Mouse (Mus musculus): ENCODE measurements around the gene H2-T23. TPM values are rescaled to one million over a fixed set of nuclear protein-coding genes. Genes with fewer than 3 reads are reported as not detected.

The H2-T23 gene
- polyA plus RNA-seq, 1 experiment from 2014 or later: 6.9 TPM

GRCm38 (mm10) chr17:35997713-35998510 is 34.7 kb downstream of the H2-T23 start:
- Histone ChIP-seq H3K4me3 (no peak overlapping the region), H3K9me3 (no peaks in the 10 kb centered on the region), H3K36me3 (no peaks in the 10 kb centered on the region), H3K27ac (replicated peaks) (no peak overlapping the region), H3K4me1 (peaks cover 26% of the 10 kb centered on the region), H3K4me2 (replicated peaks) (no peak overlapping the region), H3K27me3 (no peaks in the 10 kb centered on the region), H3K9ac (replicated peaks) (no peak overlapping the region)
- ATAC-seq (replicated peaks): no peak
- WGBS: 52% methylated on average over 12 of the region's 12 CpGs

GRCm38 (mm10) chr17:35996949-35997348 is 35.7 kb downstream of the H2-T23 start:
- Histone ChIP-seq H3K4me3 (no peak overlapping the region), H3K36me3 (no peaks in the 10 kb centered on the region), H3K9me3 (no peaks in the 10 kb centered on the region), H3K9ac (replicated peaks) (no peak overlapping the region), H3K27ac (replicated peaks) (no peak overlapping the region), H3K4me2 (replicated peaks) (no peak overlapping the region), H3K4me1 (peaks cover 26% of the 10 kb centered on the region), H3K27me3 (no peaks in the 10 kb centered on the region)
- peak; percentile 65 for ATAC-seq (replicated peaks)
- 2% methylated on average over 11 of the region's 11 CpGs for WGBS

GRCm38 (mm10) chr17:35994879-35995240 is 37.8 kb downstream of the H2-T23 start:
- Histone ChIP-seq H3K4me3 (peak overlapping the region; percentile 66), H3K4me1 (peaks cover 26% of the 10 kb centered on the region), H3K27ac (replicated peaks) (peak overlapping the region; percentile 79), H3K36me3 (peaks cover 1% of the 10 kb centered on the region; the same call in 1 of the 2 replicates), H3K9ac (replicated peaks) (peak overlapping the region; percentile 59), H3K27me3 (no peaks in the 10 kb centered on the region), H3K4me2 (replicated peaks) (peak overlapping the region; percentile 65), H3K9me3 (no peaks in the 10 kb centered on the region)
- under 1% methylated on average over 14 of the region's 14 CpGs for WGBS
- ATAC-seq (replicated peaks): no peak

DNA sequence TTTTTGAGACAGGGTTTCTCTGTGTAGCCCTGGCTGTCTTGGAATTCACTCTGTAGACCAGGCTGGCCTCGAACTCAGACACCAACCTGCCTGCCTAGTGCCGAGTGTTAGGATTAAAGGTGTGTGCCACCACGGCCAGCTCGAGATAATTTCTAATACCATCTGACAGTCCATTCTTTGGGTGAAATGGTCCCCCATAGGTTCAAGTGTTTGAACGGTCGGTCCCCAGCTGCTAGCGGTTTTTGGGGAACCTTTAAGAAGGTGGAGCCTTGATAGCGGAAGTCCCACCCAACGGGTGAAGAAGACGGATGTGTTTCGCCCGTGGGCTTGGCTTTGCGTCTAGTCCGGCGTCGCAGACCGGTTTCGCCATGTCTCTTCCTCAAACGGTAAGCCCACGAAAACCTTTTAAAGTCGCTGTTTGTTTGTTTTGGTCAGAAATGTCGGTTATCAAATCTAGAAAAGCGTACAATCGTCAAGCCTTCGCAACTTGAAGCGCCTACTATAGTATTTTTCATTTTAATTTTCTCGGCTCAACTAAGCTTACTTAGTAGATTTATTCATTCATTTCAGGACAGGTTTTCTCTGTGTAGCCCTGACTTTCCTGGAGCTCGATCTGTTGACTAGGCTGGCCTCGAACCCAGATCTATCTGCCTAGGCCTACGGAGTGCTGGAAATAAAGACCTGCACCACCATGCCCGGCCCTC is 38.3 kb downstream of the H2-T23 start:
- H3K36me3 ChIP-seq: peaks cover 7% of the 10 kb centered on the region; the same call in 1 of the 2 replicates
- H3K4me2 ChIP-seq (replicated peaks): peak overlapping the region; percentile 65
- peaks cover 26% of the 10 kb centered on the region for H3K4me1 ChIP-seq
- WGBS: 2% methylated on average over 31 of the region's 31 CpGs
- peak; percentile 80 for ATAC-seq (replicated peaks)
- H3K9ac ChIP-seq (replicated peaks): peak overlapping the region; percentile 59
- H3K27me3 ChIP-seq: no peaks in the 10 kb centered on the region
- peak overlapping the region; percentile 66 for H3K4me3 ChIP-seq
- peak overlapping the region; percentile 79 for H3K27ac ChIP-seq (replicated peaks)
- no peaks in the 10 kb centered on the region for H3K9me3 ChIP-seq

- Histone ChIP-seq H3K27ac (replicated peaks) (no peak overlapping the region), H3K9me3 (no peaks in the 10 kb centered on the region), H3K9ac (replicated peaks) (no peak overlapping the region), H3K4me3 (peak overlapping the region; percentile 66), H3K36me3 (peaks cover 12% of the 10 kb centered on the region), H3K4me2 (replicated peaks) (peak overlapping the region; percentile 65), H3K27me3 (no peaks in the 10 kb centered on the region), H3K4me1 (peaks cover 26% of the 10 kb centered on the region)
- ATAC-seq (replicated peaks): peak; percentile 74
- 7% methylated on average over 17 of the region's 17 CpGs for WGBS
Measured at GRCm38 (mm10) chr17:35993675-35994074, 39.0 kb downstream of the H2-T23 start.

DNA sequence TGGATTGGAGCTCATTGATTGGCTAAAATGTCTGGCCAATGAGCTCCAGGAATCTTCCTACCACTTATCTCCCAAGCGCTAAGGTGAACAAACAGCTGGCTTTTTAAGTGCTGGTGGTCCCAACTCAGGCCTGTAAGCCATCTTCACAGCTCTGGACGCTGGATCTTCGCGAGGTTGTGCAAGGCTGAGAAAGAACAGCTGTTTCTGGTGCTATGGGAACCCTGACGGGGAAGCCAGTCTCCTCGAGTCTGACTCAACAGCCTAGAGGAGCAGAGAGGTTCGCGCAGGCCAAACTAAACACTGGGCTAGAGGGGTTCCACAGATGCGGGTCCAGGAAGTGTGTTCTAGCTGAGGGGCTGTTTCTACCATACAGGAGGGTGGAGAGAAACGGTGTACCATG is 40.9 kb downstream of the H2-T23 start:
- 58% methylated on average over 10 of the region's 10 CpGs for WGBS
- no peak for ATAC-seq (replicated peaks)
- no peaks in the 10 kb centered on the region for H3K9me3 ChIP-seq
- no peak overlapping the region for H3K4me3 ChIP-seq
- H3K4me1 ChIP-seq: peaks cover 16% of the 10 kb centered on the region
- peaks cover 27% of the 10 kb centered on the region for H3K36me3 ChIP-seq
- no peak overlapping the region for H3K4me2 ChIP-seq (replicated peaks)
- H3K9ac ChIP-seq (replicated peaks): no peak overlapping the region
- no peaks in the 10 kb centered on the region for H3K27me3 ChIP-seq
- H3K27ac ChIP-seq (replicated peaks): no peak overlapping the region

GRCm38 (mm10) chr17:35981776-35982175 is 50.9 kb downstream of the H2-T23 start:
- Histone ChIP-seq H3K9ac (replicated peaks) (no peak overlapping the region), H3K27ac (replicated peaks) (no peak overlapping the region), H3K9me3 (no peaks in the 10 kb centered on the region), H3K4me3 (no peak overlapping the region), H3K4me1 (peaks cover 22% of the 10 kb centered on the region), H3K4me2 (replicated peaks) (no peak overlapping the region), H3K36me3 (peaks cover 36% of the 10 kb centered on the region), H3K27me3 (no peaks in the 10 kb centered on the region)
- no peak for ATAC-seq (replicated peaks)
- 91% methylated on average over 9 of the region's 9 CpGs for WGBS

GRCm38 (mm10) chr17:35980363-35980754 is 52.3 kb downstream of the H2-T23 start:
- Histone ChIP-seq H3K4me3 (peak overlapping the region; percentile 91), H3K9ac (replicated peaks) (peak overlapping the region; percentile 66), H3K27me3 (no peaks in the 10 kb centered on the region), H3K36me3 (peaks cover 27% of the 10 kb centered on the region), H3K27ac (replicated peaks) (peak overlapping the region; percentile 97), H3K4me1 (peaks cover 22% of the 10 kb centered on the region), H3K9me3 (no peaks in the 10 kb centered on the region), H3K4me2 (replicated peaks) (peak overlapping the region; percentile 86)
- peak; percentile 55 for ATAC-seq (replicated peaks)
- under 1% methylated on average over 29 of the region's 29 CpGs for WGBS

Other genes with a start within 250 kb of the H2-T23 start
- 7.3 and 8.1 TPM in 2 replicates for gene Ier3, start 211.2 kb downstream of the H2-T23 start, polyA plus RNA-seq (2015; fragmentation: Nextera tagmentation; extraction: Ambion mirVana)
- gene Flot1, start 209.6 kb downstream of the H2-T23 start, polyA plus RNA-seq (2015; fragmentation: Nextera tagmentation; extraction: Ambion mirVana): 68.3 and 75.1 TPM in 2 replicates
- gene Tubb5, start 194.5 kb downstream of the H2-T23 start, polyA plus RNA-seq (2015; fragmentation: Nextera tagmentation; extraction: Ambion mirVana): 1,924 and 1,932 TPM in 2 replicates
- gene Mdc1, start 191.3 kb downstream of the H2-T23 start, polyA plus RNA-seq (2015; fragmentation: Nextera tagmentation; extraction: Ambion mirVana): 11.7 TPM in 2 replicates
- 24.5 and 28.3 TPM in 2 replicates for gene Nrm, start 171.5 kb downstream of the H2-T23 start, polyA plus RNA-seq (2015; fragmentation: Nextera tagmentation; extraction: Ambion mirVana)
- gene Ppp1r18, start 167.3 kb downstream of the H2-T23 start, polyA plus RNA-seq (2015; fragmentation: Nextera tagmentation; extraction: Ambion mirVana): 20.8 and 21.9 TPM in 2 replicates
- 36.3 and 38.0 TPM in 2 replicates for gene Dhx16, start 153.0 kb downstream of the H2-T23 start, polyA plus RNA-seq (2015; fragmentation: Nextera tagmentation; extraction: Ambion mirVana)
- gene 2310061I04Rik, start 135.4 kb downstream of the H2-T23 start, polyA plus RNA-seq (2015; fragmentation: Nextera tagmentation; extraction: Ambion mirVana): 37.9 and 41.5 TPM in 2 replicates
- gene Atat1, start 122.8 kb downstream of the H2-T23 start, polyA plus RNA-seq (2015; fragmentation: Nextera tagmentation; extraction: Ambion mirVana): 421 and 435 TPM in 2 replicates
- gene Mrps18b, start 116.5 kb downstream of the H2-T23 start, polyA plus RNA-seq (2015; fragmentation: Nextera tagmentation; extraction: Ambion mirVana): 53.1 and 54.1 TPM in 2 replicates
- 51.5 and 53.9 TPM in 2 replicates for gene Ppp1r10, start 116.4 kb downstream of the H2-T23 start, polyA plus RNA-seq (2015; fragmentation: Nextera tagmentation; extraction: Ambion mirVana)
- 88.3 and 90.3 TPM in 2 replicates for gene Abcf1, start 63.1 kb downstream of the H2-T23 start, polyA plus RNA-seq (2015; fragmentation: Nextera tagmentation; extraction: Ambion mirVana)
- gene Gnl1, start 53.0 kb downstream of the H2-T23 start, polyA plus RNA-seq (2015; fragmentation: Nextera tagmentation; extraction: Ambion mirVana): 57.0 and 59.2 TPM in 2 replicates
- gene Prr3, start 52.6 kb downstream of the H2-T23 start, polyA plus RNA-seq (2015; fragmentation: Nextera tagmentation; extraction: Ambion mirVana): 76.8 and 92.2 TPM in 2 replicates
- 5.4 and 5.8 TPM in 2 replicates for gene H2-T24, start 12.3 kb downstream of the H2-T23 start, polyA plus RNA-seq (2015; fragmentation: Nextera tagmentation; extraction: Ambion mirVana)
- gene H2-T22, start 9.9 kb upstream of the H2-T23 start, polyA plus RNA-seq (2015; fragmentation: Nextera tagmentation; extraction: Ambion mirVana): 5.8 and 5.9 TPM in 2 replicates
- not detected in 2 replicates for gene Gm6034, start 10.1 kb upstream of the H2-T23 start, polyA plus RNA-seq (2015; fragmentation: Nextera tagmentation; extraction: Ambion mirVana)
- not detected in 2 replicates for gene Gm11127, start 25.5 kb upstream of the H2-T23 start, polyA plus RNA-seq (2015; fragmentation: Nextera tagmentation; extraction: Ambion mirVana)
- gene Gm19684, start 88.8 kb upstream of the H2-T23 start, polyA plus RNA-seq (2015; fragmentation: Nextera tagmentation; extraction: Ambion mirVana): not detected in 2 replicates
- not detected in 2 replicates for gene Gm7030, start 96.6 kb upstream of the H2-T23 start, polyA plus RNA-seq (2015; fragmentation: Nextera tagmentation; extraction: Ambion mirVana)
- not detected in 2 replicates for gene Gm8909, start 135.7 kb upstream of the H2-T23 start, polyA plus RNA-seq (2015; fragmentation: Nextera tagmentation; extraction: Ambion mirVana)
- not detected in 2 replicates for gene H2-T3, start 157.4 kb upstream of the H2-T23 start, polyA plus RNA-seq (2015; fragmentation: Nextera tagmentation; extraction: Ambion mirVana)
- 101 and 105 TPM in 2 replicates for gene Rpp21, start 225.2 kb upstream of the H2-T23 start, polyA plus RNA-seq (2015; fragmentation: Nextera tagmentation; extraction: Ambion mirVana)
- 25.7 and 26.4 TPM in 2 replicates for gene Trim39, start 239.4 kb upstream of the H2-T23 start, polyA plus RNA-seq (2015; fragmentation: Nextera tagmentation; extraction: Ambion mirVana)

Data from forebrain, embryonic 15.5 days (tissue).